Mouse (Mus musculus): ENCODE data around the gene Gpatch3.

Gpatch3 gene

DNA sequence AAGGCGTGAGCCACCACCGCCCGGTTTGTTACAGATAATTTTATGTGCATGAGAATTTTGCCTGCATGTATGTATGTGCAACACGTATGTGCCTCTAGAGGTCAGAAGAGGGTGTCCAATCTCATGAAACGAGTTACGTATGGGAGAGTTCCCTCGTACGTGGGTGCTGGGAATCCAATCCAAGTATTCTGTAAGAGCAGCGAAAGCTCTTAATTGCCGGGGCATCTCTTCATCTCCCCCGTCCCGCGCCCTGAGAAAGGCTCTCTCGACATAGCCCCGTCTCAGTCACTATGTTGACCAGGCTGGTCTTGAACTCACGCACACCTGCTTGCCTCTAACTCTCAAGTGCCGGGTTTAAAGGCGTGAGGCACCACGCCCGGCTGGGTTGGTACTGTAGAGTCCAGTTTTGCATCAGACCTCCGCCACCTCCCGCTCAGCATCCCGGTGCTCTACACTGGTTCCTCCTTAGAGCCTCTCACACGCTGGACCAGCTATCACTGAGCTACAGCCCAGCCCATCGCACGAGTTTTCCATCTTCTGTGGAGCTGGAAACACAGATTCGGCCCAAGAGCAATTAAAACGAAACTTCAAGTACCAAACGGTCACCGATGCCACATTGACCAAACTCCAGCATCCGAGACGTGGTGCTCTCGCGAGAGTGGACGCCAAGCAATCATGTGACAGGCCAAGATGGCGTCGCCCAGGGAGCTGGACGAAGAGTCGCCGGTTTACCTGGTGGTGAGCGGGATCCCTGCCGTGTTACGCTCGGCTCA, at the start of gene Gpatch3:
Gene Gpatch3 (plus strand): TSS at position 676 of the 773 bp plus-strand sequence.
- DNase-seq (ENCODE audit: low read depth, low spot score): peak; percentile 92

DNA sequence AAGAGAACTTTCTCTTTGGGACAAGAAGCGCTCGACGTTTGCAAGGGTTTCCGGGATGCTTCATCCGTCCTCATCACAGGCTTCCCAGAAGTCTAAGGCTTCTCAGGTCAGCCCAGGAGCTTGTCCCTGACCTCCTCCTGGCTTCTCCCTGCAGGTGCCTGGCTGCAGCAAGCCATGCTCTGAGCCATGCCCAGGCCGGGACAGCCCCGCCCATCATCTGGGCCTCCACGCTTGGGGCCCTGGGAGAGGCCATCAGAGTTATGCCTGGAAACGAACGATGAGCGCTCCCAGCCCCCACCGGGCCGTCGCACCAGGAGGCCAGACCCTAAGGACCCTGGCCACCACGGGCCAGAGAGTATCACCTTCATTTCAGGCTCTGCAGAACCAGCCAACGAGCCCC, 46.8 kb upstream of the Gpatch3 start:
- DNase-seq (ENCODE audit: low read depth, low spot score): no peak

DNA sequence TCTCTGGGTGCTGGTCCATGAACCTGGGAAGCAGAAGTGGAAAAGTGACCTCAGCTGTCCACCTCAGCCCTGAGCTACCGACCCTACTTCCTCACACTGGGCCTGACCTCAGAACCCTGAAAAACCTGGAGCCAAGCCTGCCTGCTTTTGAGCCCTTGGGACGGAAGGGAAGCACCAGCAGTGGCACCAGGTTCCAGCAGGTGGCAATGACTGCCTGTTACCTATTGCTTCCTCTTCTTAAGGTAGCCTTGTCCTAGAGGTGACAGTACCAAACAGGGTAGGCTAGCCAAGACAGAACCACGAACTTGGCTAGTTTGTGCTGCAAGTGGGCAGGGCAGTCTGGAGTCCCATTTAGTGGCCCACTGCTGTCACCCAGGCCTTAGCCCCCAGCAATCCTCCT, 41.8 kb upstream of the Gpatch3 start:
- DNase-seq (ENCODE audit: low read depth, low spot score): no peak

DNA sequence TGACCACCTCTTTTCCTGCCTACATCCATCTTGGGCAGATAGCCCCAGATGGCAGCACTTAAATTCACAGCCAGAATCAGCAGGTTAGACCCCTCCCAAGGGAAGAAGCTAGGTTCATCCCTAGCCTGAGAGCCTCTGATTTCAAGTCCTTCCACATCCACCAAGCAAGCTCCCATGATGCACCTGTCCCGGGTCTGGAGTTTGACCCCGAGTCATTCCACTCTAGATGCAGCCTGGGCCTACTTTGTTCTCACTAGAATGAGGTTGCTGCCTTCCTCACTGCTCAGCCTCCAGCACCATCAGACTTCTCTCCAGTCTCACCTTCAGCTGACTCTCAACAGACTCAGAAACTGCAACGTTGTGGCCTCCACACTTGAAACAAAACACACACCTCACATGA, 38.5 kb upstream of the Gpatch3 start:
- DNase-seq (ENCODE audit: low read depth, low spot score): no peak

- DNase-seq (ENCODE audit: low read depth, low spot score): no peak
These were observed 37.9 kb upstream of the Gpatch3 start for GRCm38 (mm10) chr4:133536652-133537051.

- peak; percentile 96 for DNase-seq (ENCODE audit: low read depth, low spot score)
These were observed 29.0 kb upstream of the Gpatch3 start, which contains the start of gene Nudc for GRCm38 (mm10) chr4:133545272-133546231. TSS of gene Nudc (minus strand) at chr4:133545996.

- DNase-seq (ENCODE audit: low read depth, low spot score): no peak
These were observed 22.5 kb upstream of the Gpatch3 start for GRCm38 (mm10) chr4:133552029-133552428.

- no peak for DNase-seq (ENCODE audit: low read depth, low spot score)
These were observed 21.6 kb upstream of the Gpatch3 start, which contains the start of gene Nr0b2 for GRCm38 (mm10) chr4:133552768-133553447. TSS of gene Nr0b2 (plus strand) at chr4:133553376.

DNA sequence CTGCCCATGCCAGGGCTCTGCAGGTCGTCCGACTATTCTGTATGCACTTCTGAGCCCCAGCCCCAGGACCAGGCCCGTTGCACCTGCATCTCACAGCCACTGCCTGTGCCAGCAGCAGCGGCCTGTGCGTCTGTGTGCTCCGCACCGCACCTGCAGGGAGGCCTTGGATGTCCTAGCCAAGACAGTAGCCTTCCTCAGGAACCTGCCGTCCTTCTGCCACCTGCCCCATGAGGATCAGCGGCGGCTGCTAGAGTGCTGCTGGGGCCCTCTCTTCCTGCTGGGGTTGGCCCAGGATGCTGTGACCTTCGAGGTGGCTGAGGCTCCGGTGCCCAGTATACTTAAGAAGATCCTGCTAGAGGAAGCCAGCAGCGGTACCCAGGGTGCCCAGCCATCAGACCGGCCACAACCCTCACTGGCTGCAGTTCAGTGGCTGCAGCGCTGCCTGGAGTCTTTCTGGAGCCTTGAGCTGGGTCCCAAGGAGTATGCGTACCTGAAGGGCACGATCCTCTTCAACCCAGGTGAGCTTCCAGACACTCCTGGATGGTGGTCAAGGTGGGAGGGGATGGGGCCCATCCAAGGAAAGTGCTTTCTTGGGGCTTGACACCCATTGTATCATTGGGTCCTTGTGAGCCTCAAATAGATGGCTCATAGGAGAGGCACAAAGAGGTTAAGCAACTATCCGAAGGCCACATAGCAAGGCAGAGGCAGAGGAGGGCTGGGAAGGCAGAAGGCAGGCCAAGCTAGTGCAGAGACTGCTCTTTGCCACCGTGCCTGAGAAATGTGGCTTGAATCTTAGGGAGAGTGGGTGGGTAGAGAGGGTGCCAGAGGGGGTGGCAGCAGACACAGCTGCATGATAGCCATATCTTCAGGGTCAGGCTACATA, 20.9 kb upstream of the Gpatch3 start:
- DNase-seq (ENCODE audit: low read depth, low spot score): no peak

DNA sequence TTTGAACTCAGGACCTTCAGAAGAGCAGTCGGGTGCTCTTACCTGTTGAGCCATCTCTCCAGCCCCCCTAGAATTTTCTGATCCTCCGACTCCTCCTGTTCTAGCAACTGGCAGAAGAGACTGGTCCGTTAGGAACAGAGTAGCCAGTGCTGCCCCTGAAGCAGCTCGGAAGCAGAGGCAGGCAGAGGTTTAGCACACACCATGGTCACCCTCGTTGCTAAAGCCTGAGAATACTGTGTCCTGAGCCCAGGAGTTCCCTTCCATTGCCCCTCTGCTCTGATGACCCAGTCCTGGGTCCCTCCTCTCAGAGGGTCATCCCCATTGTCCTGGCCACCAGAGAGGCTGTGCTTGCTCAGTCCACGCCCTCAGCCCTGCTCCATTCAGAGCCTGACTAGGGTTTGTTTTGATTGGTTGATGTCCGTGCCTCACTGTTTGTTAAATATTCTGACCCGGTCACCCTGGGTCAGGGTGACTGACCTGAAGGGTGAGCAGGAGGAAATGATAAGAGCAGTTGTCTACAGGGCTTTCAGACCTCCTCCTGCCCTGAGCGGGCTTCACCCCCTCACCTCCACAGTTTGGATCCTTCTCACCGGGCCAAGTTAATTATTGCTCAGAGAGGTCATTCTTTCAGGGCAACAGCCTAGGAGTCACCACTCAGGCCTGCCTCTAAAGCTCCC, 17.4 kb upstream of the Gpatch3 start:
- no peak for DNase-seq (ENCODE audit: low read depth, low spot score)

DNA sequence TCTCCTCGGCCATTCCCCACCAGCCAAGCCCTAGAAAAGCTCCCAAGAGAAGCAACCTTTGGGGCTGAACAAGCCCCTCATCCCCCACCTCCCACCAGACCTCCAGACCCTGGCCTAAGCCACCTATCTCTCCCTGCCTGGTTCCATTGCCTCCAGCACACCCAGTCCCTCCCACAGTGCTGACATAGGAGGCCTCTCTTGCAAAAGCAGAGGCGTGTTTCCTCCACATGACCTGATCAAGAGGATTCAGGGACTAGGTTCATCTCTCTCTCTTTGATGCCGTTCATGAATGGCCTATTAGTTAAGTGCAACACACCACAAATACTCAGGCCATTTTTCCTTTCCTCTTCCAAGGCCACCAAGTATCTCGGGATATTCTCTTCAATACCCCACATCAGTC, 14.7 kb upstream of the Gpatch3 start:
- no peak for DNase-seq (ENCODE audit: low read depth, low spot score)

DNA sequence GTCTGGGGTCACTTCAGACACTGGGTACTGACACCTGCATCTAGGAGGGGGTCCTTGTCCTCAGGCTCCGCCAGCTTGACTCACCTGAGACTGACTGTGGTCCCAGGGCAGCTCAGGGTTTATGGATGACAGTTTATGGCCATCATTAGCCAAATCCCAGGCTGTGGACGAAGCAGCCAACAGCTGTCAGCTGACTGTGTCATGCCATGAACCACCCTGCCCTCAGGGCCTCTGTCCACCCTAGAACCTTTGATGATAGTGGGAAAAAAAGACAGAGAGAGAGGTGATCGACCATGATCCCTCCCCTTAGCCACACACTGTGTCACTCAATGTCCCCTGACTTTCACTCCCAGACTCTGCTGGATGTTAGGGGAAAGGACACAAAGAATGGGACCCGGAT, 12.9 kb upstream of the Gpatch3 start:
- DNase-seq (ENCODE audit: low read depth, low spot score): no peak

DNA sequence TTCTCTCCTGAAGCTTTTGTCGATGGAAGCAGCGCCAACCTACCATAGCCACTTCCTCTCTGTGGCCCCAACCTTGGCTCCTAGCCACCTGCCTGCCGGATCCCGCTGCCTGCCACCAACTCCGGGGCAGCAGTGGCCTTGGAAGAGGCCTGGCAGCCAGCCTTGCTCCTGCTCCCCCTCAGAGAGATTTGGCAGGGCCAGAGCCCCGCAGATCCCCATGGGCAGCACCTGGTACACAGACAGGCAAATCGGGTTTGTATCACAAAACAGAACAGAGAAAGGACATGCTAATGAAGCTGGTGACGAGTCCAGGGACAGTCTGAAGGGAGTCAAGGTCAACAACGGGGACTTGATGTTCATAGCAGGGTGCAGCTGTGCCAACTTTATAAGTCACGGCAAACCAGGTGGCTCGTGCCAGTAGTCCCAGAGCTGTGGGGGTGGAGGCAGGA, 11.4 kb upstream of the Gpatch3 start:
- DNase-seq (ENCODE audit: low read depth, low spot score): no peak

- DNase-seq (ENCODE audit: low read depth, low spot score): no peak
These were observed 7.3 kb upstream of the Gpatch3 start for GRCm38 (mm10) chr4:133567251-133567650.

DNA sequence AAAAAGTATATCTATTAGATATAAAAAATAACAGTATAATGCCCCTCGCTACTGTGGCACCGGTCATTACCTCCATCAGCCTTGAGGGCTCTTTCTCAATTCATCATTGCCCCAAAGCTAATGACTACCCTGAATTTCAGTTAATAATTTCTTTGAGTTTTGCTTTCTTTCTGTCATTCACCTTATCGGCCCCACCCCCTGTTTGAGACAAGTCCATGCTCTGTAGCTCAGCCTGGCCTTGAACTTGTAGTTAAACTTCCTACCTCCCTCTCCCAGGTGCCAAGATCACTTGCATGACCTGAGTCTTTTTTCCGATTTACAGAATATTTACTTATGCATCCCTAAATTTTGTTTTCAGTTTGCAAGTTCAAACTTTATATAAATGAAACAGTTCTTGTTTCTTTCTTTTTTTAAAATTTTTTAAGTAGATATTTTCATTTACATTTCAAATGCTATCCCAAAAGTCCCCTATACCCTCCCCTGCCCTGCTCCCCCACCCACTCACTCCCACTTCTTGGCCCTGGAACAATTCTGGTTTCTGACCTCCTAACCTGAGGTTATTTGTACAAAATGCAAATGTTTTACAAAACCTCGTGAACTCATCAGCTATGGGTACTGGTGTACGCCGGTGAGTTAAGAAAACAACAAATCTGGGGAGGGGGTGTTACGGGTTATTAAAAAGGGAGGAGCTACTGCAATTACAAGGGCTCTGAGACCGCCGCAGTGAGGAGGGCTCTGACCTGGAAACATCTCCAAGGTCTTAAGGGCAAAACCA, 5.1 kb upstream of the Gpatch3 start:
- DNase-seq (ENCODE audit: low read depth, low spot score): no peak

- peak; percentile 65 for DNase-seq (ENCODE audit: low read depth, low spot score)
These were observed 4.5 kb upstream of the Gpatch3 start for GRCm38 (mm10) chr4:133570066-133570466.

DNA sequence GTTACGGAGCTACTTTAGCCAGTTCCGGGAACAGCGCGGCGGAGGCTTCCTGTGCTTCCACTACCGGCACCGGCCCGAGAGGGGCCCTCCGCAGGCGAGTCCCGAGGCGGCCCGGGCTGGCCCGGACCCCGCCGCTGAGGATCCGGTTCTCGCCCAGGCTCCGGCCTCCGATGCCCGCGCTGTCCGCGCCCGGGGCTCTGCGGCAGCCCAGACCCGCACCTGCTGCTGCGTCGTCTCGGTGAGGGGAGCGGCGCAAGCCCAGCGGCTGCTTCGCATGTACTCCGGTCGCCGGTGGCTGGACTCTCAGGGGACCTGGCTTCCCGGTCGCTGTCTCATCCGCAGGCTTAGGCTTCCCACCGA, 278 bp downstream of the Gpatch3 start:
- no peak for DNase-seq (ENCODE audit: low read depth, low spot score)

DNA sequence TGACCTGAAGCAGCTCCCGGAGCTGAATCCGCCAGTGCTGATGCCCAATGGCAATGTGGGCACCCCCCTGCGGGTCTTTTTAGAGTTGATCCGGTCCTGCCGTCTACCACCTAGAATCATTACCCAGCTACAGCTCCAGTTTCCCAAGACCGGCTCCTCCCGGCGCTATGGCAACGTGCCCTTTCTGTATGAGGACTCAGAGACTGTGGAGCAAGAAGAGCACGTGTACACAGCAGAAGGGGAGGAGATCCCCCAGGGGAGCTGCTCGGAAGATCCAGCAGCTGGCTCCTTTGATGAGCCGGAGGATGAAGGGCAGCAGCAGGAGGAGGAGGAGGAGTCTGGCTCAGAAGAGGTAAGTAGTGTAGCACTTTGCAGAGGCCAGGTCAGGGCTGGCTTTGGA, 3.4 kb downstream of the Gpatch3 start:
- no peak for DNase-seq (ENCODE audit: low read depth, low spot score)

DNA sequence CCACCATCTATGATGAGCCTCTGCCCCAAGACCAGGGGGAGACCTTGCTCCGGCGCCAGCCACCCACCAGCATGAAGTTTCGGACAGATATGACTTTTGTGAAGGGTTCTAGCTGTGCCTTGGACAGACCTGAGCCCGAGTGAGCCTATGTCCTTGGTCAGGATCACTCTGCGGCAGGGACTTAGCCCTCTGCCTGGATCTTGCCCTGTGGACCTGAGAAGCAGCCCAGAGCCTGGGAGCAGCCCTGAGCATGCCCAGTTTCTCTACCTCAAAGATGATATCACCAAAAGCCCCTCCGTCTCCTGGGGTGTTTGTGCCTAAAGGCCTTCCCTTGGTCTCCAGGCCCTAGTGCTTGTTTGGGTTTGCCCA, 9.1 kb downstream of the Gpatch3 start:
- DNase-seq (ENCODE audit: low read depth, low spot score): no peak
